Mouse (Mus musculus): ENCODE data around the gene Rb1. TPM values are rescaled to one million over a fixed set of nuclear protein-coding genes. Genes with fewer than 3 reads are reported as not detected.
A peak's percentile ranks its signal among the peaks of the same experiment; 100 is the strongest.

Gene Rb1
- polyA plus RNA-seq, 1 experiment from 2014 or later: 16.0 TPM

DNA sequence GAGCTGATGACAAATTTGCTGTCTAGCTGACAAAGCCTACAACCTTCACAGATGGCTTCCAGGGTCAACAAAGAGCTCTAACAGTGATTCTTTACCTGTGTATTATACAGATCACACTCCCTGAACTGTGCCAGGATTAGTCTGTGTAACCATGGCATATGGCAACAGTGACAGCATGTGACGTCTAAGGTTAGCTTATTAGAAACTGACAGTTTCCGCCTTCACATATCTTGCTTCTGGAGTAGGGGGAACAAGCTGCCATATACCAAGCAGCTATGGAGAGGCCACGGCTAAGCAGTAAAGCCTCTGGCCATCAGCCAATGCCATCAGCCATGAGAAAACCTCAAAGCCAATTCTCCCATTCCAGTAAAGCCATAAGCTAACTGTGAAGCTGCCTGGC lies 99.3 kb downstream of the Rb1 start:
- peaks cover 10% of the 10 kb centered on the region for H3K4me1 ChIP-seq (ENCODE audit: control insufficient read depth, insufficient read depth, low read length)
- WGBS: 48% methylated on average over 3 of the region's 3 CpGs
- ATAC-seq (replicated peaks; ENCODE audit: extremely low read depth, insufficient read depth, low FRiP score): no peak
- H3K4me2 ChIP-seq (ENCODE audit: low read depth, low read length): no peak overlapping the region
- H3K36me3 ChIP-seq (ENCODE audit: control insufficient read depth, insufficient read depth): no peaks in the 10 kb centered on the region
- H3K9ac ChIP-seq (ENCODE audit: low read length): no peak overlapping the region
- H3K4me3 ChIP-seq (ENCODE audit: low read length): no peak overlapping the region
- H3K27me3 ChIP-seq (ENCODE audit: control insufficient read depth, insufficient read depth, low read length): no peaks in the 10 kb centered on the region
- 0 out of 2 replicates have a peak, but pooled peaks cover 2% of the 10 kb centered on the region for H3K9me3 ChIP-seq (replicated peaks; ENCODE audit: control insufficient read depth, low read length)
- 0 out of 2 replicates have a peak overlapping the region, but pooled peaks have one; percentile 39 for H3K27ac ChIP-seq (ENCODE audit: low read length)

DNA sequence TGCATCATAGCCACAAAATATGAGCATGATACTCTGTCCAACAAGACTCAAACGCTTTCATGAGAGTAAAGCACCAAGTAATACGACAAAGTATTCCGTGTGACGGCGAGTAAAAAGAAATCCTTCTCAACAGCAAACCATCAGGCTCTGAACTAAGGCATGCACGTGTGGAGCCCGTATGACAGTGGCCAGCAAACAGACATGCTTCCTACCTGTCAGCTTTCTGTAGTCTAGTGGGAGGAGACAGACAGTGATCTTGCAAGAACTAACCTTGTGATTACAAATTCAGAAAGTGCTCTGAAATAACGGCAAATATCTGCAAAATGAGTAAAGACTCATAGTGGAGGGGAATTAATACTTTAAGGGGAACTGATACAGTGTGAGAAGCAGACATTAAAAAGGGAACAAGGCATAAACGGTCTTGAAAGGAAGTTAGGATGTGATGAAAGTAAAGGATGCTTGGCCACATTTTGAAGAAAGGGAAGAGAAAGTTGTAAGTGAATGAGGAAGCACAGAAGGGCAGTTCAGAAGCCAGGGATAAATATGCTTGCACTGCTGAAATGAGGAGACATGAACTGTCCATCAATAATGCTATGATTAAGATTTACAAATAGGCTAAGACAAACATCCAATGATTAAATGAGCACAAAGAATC lies 103.2 kb downstream of the Rb1 start:
- Histone ChIP-seq H3K4me1 (ENCODE audit: control insufficient read depth, insufficient read depth, low read length) (peaks cover 8% of the 10 kb centered on the region), H3K27me3 (ENCODE audit: control insufficient read depth, insufficient read depth, low read length) (no peaks in the 10 kb centered on the region), H3K27ac (ENCODE audit: low read length) (no peak overlapping the region), H3K4me2 (ENCODE audit: low read depth, low read length) (no peak overlapping the region), H3K4me3 (ENCODE audit: low read length) (no peak overlapping the region), H3K36me3 (ENCODE audit: control insufficient read depth, insufficient read depth) (no peaks in the 10 kb centered on the region), H3K9me3 (replicated peaks; ENCODE audit: control insufficient read depth, low read length) (no peaks in the 10 kb centered on the region), H3K9ac (ENCODE audit: low read length) (no peak overlapping the region)
- ATAC-seq (replicated peaks; ENCODE audit: extremely low read depth, insufficient read depth, low FRiP score): no peak
- 79% methylated on average over 9 of the region's 9 CpGs for WGBS

DNA sequence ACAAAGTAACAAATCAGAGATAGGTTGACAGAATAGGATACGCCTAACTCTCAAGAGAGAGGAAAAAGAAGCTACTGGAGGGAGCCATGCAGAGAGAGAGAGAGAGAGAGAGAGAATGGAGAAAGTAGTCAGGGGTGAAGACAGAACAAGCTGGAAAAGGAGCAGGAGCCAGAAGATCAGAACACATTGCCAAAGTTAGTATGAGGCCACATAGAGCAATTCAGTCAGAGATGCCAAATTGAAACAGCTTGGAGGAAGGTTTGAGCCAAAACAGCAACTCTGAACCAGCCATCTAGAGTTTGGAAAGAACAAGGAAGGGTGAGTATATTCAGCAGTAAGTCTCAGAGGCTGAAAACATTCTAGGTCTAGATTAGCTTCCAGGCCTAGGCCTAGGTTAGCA lies 108.6 kb downstream of the Rb1 start:
- Histone ChIP-seq H3K4me3 (ENCODE audit: low read length) (no peak overlapping the region), H3K9me3 (replicated peaks; ENCODE audit: control insufficient read depth, low read length) (no peaks in the 10 kb centered on the region), H3K9ac (ENCODE audit: low read length) (no peak overlapping the region), H3K36me3 (ENCODE audit: control insufficient read depth, insufficient read depth) (peaks cover 3% of the 10 kb centered on the region; the same call in 1 of the 2 replicates), H3K27me3 (ENCODE audit: control insufficient read depth, insufficient read depth, low read length) (no peaks in the 10 kb centered on the region), H3K4me2 (ENCODE audit: low read depth, low read length) (no peak overlapping the region), H3K4me1 (ENCODE audit: control insufficient read depth, insufficient read depth, low read length) (no peaks in the 10 kb centered on the region), H3K27ac (ENCODE audit: low read length) (no peak overlapping the region)
- no peak for ATAC-seq (replicated peaks; ENCODE audit: extremely low read depth, insufficient read depth, low FRiP score)
- WGBS: 94% methylated on average over 1 of the region's 1 CpGs

DNA sequence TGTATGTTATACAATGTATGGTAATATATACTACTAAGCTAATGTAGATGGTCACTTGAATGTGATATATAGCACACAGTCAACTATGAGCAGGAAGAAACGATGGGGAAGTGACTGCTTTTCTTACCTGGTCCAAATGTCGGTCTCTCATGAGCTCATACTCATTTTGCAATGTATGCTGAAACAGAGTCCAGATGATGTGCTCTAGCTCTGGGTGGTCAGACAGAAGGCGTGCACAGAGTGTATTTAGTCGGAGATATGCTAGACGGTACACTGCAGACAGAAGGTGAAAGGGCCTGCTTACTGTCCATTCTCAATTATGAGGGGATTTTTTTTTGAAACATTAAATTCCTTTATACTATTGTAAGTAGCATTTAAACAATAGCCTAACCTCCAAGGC lies 114.1 kb downstream of the Rb1 start:
- WGBS: 55% methylated on average over 5 of the region's 5 CpGs
- peaks cover 3% of the 10 kb centered on the region; the same call in 1 of the 2 replicates for H3K36me3 ChIP-seq (ENCODE audit: control insufficient read depth, insufficient read depth)
- no peak for ATAC-seq (replicated peaks; ENCODE audit: extremely low read depth, insufficient read depth, low FRiP score)
- H3K27ac ChIP-seq (ENCODE audit: low read length): peak overlapping the region; percentile 10; the same call in 1 of the 2 replicates
- no peak overlapping the region for H3K4me2 ChIP-seq (ENCODE audit: low read depth, low read length)
- H3K4me3 ChIP-seq (ENCODE audit: low read length): no peak overlapping the region
- peaks cover 7% of the 10 kb centered on the region for H3K4me1 ChIP-seq (ENCODE audit: control insufficient read depth, insufficient read depth, low read length)
- no peaks in the 10 kb centered on the region for H3K9me3 ChIP-seq (replicated peaks; ENCODE audit: control insufficient read depth, low read length)
- no peaks in the 10 kb centered on the region for H3K27me3 ChIP-seq (ENCODE audit: control insufficient read depth, insufficient read depth, low read length)
- no peak overlapping the region for H3K9ac ChIP-seq (ENCODE audit: low read length)

DNA sequence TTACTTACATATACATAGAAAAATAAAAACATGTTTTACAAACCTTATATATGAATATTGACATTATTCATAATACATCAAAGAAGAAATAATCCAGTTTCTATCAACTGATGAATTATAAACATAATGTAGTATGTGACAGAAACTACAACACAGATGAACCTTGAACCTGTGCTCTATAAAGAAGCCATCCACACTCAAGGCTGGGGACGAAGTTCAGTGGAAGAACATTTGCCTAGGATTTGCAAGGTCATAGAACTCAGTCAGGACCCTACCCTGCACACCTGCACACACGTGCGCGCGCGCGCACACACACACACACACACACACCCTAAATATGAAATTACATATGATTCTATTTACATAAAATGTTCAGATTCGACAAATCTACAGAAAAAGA lies 115.4 kb downstream of the Rb1 start:
- Histone ChIP-seq H3K36me3 (ENCODE audit: control insufficient read depth, insufficient read depth) (no peaks in the 10 kb centered on the region; the same call in 1 of the 2 replicates), H3K4me2 (ENCODE audit: low read depth, low read length) (no peak overlapping the region), H3K27ac (ENCODE audit: low read length) (no peak overlapping the region), H3K9ac (ENCODE audit: low read length) (no peak overlapping the region), H3K4me3 (ENCODE audit: low read length) (no peak overlapping the region), H3K9me3 (replicated peaks; ENCODE audit: control insufficient read depth, low read length) (no peaks in the 10 kb centered on the region), H3K4me1 (ENCODE audit: control insufficient read depth, insufficient read depth, low read length) (peaks cover 7% of the 10 kb centered on the region), H3K27me3 (ENCODE audit: control insufficient read depth, insufficient read depth, low read length) (no peaks in the 10 kb centered on the region)
- 93% methylated on average over 8 of the region's 8 CpGs for WGBS
- no peak for ATAC-seq (replicated peaks; ENCODE audit: extremely low read depth, insufficient read depth, low FRiP score)

DNA sequence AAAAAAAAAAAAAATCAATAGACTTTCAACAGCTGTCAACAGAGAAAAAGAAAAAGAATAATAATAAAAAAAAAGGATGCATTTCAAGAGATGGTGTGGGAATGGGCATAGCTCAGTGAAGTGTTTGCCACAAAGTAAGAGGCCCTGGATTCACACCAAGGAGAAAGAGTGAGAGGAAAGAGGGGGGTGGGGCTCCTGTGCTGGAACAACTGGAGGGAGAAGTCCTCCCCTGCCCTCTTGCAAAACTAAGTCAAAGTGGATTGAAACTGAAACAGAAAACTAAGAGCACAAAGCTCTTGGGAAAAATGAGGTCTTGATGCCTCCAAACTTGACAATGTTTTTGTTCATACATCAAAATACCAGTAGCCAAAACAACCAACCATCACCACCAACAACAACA lies 116.4 kb downstream of the Rb1 start:
- Histone ChIP-seq H3K27ac (ENCODE audit: low read length) (no peak overlapping the region), H3K27me3 (ENCODE audit: control insufficient read depth, insufficient read depth, low read length) (no peaks in the 10 kb centered on the region), H3K9me3 (replicated peaks; ENCODE audit: control insufficient read depth, low read length) (no peaks in the 10 kb centered on the region), H3K36me3 (ENCODE audit: control insufficient read depth, insufficient read depth) (no peaks in the 10 kb centered on the region), H3K4me2 (ENCODE audit: low read depth, low read length) (no peak overlapping the region), H3K4me1 (ENCODE audit: control insufficient read depth, insufficient read depth, low read length) (peaks cover 12% of the 10 kb centered on the region), H3K9ac (ENCODE audit: low read length) (no peak overlapping the region), H3K4me3 (ENCODE audit: low read length) (no peak overlapping the region)
- no peak for ATAC-seq (replicated peaks; ENCODE audit: extremely low read depth, insufficient read depth, low FRiP score)

DNA sequence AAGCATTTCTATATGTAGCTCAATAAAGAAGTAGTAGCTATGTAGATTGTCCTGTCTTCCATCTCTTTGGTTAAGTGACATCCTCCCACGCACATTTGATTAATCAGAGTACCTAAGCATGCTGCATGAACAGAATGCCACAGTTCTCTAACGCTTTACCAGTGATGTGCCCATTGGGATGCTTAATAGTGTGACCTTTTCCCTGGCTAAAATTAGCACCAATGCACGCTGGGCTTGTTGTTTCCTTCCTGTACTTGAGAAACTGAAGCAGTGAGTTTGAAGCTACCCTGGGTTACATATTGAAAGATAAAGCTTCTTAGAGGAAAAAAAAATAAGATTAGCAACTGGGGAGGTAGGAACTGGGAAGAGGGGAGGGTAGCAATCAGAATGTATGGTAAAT lies 121.6 kb downstream of the Rb1 start:
- 30% methylated on average over 3 of the region's 3 CpGs for WGBS
- Histone ChIP-seq H3K9me3 (replicated peaks; ENCODE audit: control insufficient read depth, low read length) (no peaks in the 10 kb centered on the region), H3K9ac (ENCODE audit: low read length) (no peak overlapping the region), H3K27me3 (ENCODE audit: control insufficient read depth, insufficient read depth, low read length) (no peaks in the 10 kb centered on the region), H3K36me3 (ENCODE audit: control insufficient read depth, insufficient read depth) (no peaks in the 10 kb centered on the region; the same call in 1 of the 2 replicates), H3K4me2 (ENCODE audit: low read depth, low read length) (no peak overlapping the region), H3K4me1 (ENCODE audit: control insufficient read depth, insufficient read depth, low read length) (peaks cover 9% of the 10 kb centered on the region), H3K4me3 (ENCODE audit: low read length) (no peak overlapping the region), H3K27ac (ENCODE audit: low read length) (no peak overlapping the region)
- ATAC-seq (replicated peaks; ENCODE audit: extremely low read depth, insufficient read depth, low FRiP score): no peak

DNA sequence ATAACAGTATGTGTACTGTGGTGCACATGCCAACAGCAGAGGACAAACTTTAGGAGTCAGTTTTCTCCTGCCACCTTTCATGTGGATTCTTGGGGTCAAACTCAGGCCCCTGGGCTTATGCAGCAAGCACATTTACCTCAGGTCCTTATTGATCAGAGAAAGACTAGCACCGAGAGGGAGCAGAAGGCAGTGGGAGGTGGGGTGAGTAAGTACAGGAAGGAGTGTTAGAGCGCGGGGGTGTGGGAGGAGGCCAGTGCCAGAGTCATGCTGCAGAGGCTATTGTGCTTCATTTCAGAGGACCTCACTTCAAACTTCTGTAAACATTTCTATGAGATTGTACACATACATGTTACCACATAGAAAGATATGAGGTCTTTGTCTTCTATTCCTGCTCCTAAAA lies 124.2 kb downstream of the Rb1 start:
- no peak overlapping the region for H3K4me2 ChIP-seq (ENCODE audit: low read depth, low read length)
- peaks cover 9% of the 10 kb centered on the region for H3K4me1 ChIP-seq (ENCODE audit: control insufficient read depth, insufficient read depth, low read length)
- 37% methylated on average over 3 of the region's 3 CpGs for WGBS
- H3K27ac ChIP-seq (ENCODE audit: low read length): no peak overlapping the region
- no peak overlapping the region for H3K9ac ChIP-seq (ENCODE audit: low read length)
- no peak overlapping the region for H3K4me3 ChIP-seq (ENCODE audit: low read length)
- no peak for ATAC-seq (replicated peaks; ENCODE audit: extremely low read depth, insufficient read depth, low FRiP score)
- H3K9me3 ChIP-seq (replicated peaks; ENCODE audit: control insufficient read depth, low read length): no peaks in the 10 kb centered on the region
- H3K27me3 ChIP-seq (ENCODE audit: control insufficient read depth, insufficient read depth, low read length): no peaks in the 10 kb centered on the region
- peaks cover 14% of the 10 kb centered on the region for H3K36me3 ChIP-seq (ENCODE audit: control insufficient read depth, insufficient read depth)

DNA sequence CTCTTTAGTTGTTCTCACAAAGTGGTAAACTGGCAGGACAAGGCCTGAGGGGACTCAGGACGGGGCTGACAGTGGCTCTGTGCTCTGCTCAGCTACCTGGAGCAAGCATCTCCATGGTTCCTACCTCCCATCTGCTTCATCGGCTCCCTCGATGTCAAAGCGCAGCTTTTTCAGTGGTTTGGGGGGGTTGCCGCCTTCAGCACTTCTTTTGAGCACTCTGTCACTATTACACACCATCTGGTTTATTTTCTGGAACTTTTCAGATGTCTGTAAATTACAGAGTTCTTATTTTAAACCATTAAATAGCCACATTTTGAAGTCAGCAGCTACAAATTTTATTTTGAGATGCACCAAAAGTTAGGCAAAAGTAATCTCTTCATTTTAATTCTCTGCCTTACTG lies 126.6 kb downstream of the Rb1 start:
- WGBS: 70% methylated on average over 5 of the region's 5 CpGs
- H3K27me3 ChIP-seq (ENCODE audit: control insufficient read depth, insufficient read depth, low read length): no peaks in the 10 kb centered on the region
- no peak overlapping the region for H3K9ac ChIP-seq (ENCODE audit: low read length)
- H3K4me3 ChIP-seq (ENCODE audit: low read length): no peak overlapping the region
- peaks cover 20% of the 10 kb centered on the region for H3K36me3 ChIP-seq (ENCODE audit: control insufficient read depth, insufficient read depth)
- no peak overlapping the region for H3K27ac ChIP-seq (ENCODE audit: low read length)
- ATAC-seq (replicated peaks; ENCODE audit: extremely low read depth, insufficient read depth, low FRiP score): no peak
- H3K4me1 ChIP-seq (ENCODE audit: control insufficient read depth, insufficient read depth, low read length): peaks cover 2% of the 10 kb centered on the region
- H3K4me2 ChIP-seq (ENCODE audit: low read depth, low read length): no peak overlapping the region
- no peaks in the 10 kb centered on the region for H3K9me3 ChIP-seq (replicated peaks; ENCODE audit: control insufficient read depth, low read length)
